Mouse (Mus musculus) stomach, embryonic 15.5 days (tissue): Measurements from ENCODE around the gene Rtl5. TPM values are rescaled to one million over a fixed set of nuclear protein-coding genes. Genes with fewer than 3 reads are reported as not detected.

ENCODE experiments used
- ATAC-seq: fragments of 200-750 bp; cut with Nextera tagmentation; 2 replicates; pipeline ENCODE4 v1.8.0; 2017; ENCODE audit warnings: low read depth, moderate number of reproducible peaks, moderate TSS enrichment; ENCODE audit not compliant: insufficient read depth, low FRiP score
- H3K27ac ChIP-seq: fragments of 300-500 bp; sonication (generic); 2 replicates; pipeline ENCODE4 v1.5.1; 2015; ENCODE audit warnings: mild to moderate bottlenecking, inconsistent platforms
- H3K27me3 ChIP-seq: fragments of 300-500 bp; sonication (generic); replicated peaks from 2 replicates; pipeline ENCODE4 v1.6.1; 2015; ENCODE audit warnings: inconsistent platforms
- H3K36me3 ChIP-seq: fragments of 300-500 bp; sonication (generic); 2 replicates; pipeline ENCODE4 v1.6.1; 2015; ENCODE audit warnings: inconsistent platforms
- H3K4me1 ChIP-seq: fragments of 300-500 bp; sonication (generic); 2 replicates; pipeline ENCODE4 v1.6.1; 2015; ENCODE audit warnings: inconsistent platforms
- H3K4me2 ChIP-seq: fragments of 300-500 bp; sonication (generic); 2 replicates; pipeline ENCODE4 v1.6.1; 2015; ENCODE audit warnings: mild to moderate bottlenecking, inconsistent platforms
- H3K4me3 ChIP-seq: fragments of 300-500 bp; sonication (generic); replicated peaks from 2 replicates; pipeline ENCODE4 v1.5.1; 2015; ENCODE audit warnings: inconsistent platforms
- H3K9ac ChIP-seq: fragments of 300-500 bp; sonication (generic); 2 replicates; pipeline ENCODE4 v1.6.1; 2015; ENCODE audit warnings: inconsistent platforms
- H3K9me3 ChIP-seq: fragments of 300-500 bp; sonication (generic); 2 replicates; pipeline ENCODE4 v1.6.1; 2016; ENCODE audit warnings: inconsistent platforms
- WGBS: fragments of 180-500 bp; shearing (Covaris S2); methylation state at CpG from one replicate; pipeline ENCODE4 v1.1.7; 2015; 5-methylcytosine and 5-hydroxymethylcytosine counted together
- polyA plus RNA-seq: library from polyadenylated mRNA; unstranded; fragments of >200 nt; fragmentation: Nextera tagmentation; extraction: Ambion mirVana; gene quantifications from 2 replicates; pipeline ENCODE4 v1.2.1, GENCODE M21; 2015

Rtl5 gene
- polyA plus RNA-seq, 1 experiment from 2014 or later = 2.5 TPM

DNA sequence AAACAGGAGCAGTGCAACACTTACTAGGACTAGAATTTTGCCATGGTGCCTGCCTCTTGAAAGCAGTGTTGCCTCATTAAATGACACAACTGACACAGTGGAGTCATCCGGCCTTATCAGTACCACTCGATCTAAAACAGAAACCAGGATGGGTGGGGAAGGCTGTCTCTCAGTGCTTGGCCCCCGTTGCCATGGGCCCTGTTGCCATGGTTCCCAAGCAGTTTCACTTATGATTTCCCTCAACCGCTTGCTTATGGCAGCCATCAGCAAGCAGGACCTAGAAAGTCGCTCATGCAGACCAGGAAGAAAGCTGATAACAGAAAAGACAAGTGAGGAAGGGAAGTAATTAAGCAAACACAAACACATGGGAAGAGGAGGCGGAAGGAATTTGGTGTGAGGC is 39.3 kb downstream of the Rtl5 start:
- Histone ChIP-seq H3K9ac (no peak overlapping the region), H3K27ac (no peak overlapping the region), H3K4me1 (no peaks in the 10 kb centered on the region), H3K4me3 (no peak overlapping the region), H3K4me2 (no peak overlapping the region), H3K9me3 (no peaks in the 10 kb centered on the region), H3K27me3 (no peaks in the 10 kb centered on the region; the same call in 1 of the 2 replicates), H3K36me3 (no peaks in the 10 kb centered on the region)
- ATAC-seq = no peak
- 46% methylated on average over 6 of the region's 6 CpGs for WGBS

DNA sequence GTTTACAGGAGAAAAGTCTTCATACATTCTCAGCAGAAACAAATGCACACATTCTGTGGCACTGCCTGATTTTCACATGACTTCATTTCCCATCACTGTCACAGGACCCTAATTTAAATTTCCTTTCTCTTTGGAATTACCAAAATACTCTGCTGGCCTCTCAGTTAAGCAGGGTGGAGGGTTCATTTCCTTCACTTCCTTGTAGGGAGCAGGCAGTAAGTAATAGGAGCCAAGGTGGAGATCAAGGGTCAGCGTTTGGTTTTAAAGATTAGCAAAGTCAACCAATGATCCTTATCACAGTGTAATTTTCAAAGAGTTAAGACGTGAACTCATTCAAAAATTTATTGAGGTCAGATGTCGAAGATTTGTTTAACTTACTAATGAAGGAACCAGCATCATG is 46.1 kb downstream of the Rtl5 start:
- H3K4me1 ChIP-seq = no peaks in the 10 kb centered on the region
- H3K27ac ChIP-seq = no peak overlapping the region
- peaks cover 3% of the 10 kb centered on the region; the same call in 1 of the 2 replicates for H3K27me3 ChIP-seq
- no peaks in the 10 kb centered on the region for H3K36me3 ChIP-seq
- no peak for ATAC-seq
- no peak overlapping the region for H3K9ac ChIP-seq
- H3K9me3 ChIP-seq = no peaks in the 10 kb centered on the region
- WGBS = 39% methylated on average over 3 of the region's 3 CpGs
- no peak overlapping the region for H3K4me2 ChIP-seq
- no peak overlapping the region for H3K4me3 ChIP-seq

DNA sequence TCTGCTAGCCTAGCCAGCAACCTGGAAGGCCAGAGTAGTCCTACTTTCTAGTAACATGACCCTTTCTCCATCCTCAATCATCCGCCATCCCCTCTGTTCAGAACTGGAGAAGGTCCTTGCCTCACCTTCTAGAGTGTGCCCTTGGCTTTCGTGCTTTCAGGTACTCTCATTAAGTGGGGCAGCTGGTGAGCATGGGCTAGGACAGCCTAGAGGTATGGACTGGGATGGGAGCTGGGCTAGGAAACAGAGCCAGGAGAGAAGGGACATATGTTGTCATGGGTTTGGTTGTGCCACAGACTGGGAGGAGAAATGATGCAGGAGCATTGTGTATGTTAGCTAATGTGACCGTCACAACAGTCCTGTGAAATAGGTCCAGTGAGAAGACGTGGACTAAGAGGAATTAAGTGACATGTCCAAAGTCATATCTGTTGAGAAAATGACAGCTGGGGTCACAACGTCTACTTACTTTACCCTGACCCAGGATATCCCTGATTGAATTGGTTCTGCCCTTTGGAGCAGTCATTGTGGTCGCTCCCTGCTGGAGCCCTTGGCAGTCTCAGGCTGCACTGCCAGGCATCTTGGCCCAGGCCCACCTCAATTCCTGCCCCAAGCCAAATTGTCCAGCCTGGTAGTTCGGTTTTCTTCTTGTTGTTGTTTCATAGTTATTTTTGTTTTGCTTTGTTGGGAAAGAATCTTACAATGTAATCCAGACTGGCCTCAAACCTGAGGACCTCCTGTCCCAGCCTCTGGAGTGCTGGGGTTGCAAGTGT is 51.4 kb downstream of the Rtl5 start:
- Histone ChIP-seq H3K36me3 (no peaks in the 10 kb centered on the region), H3K9me3 (no peaks in the 10 kb centered on the region), H3K4me3 (no peak overlapping the region), H3K27me3 (peaks cover 4% of the 10 kb centered on the region), H3K9ac (no peak overlapping the region), H3K4me1 (no peaks in the 10 kb centered on the region), H3K27ac (peak overlapping the region; percentile 26; the same call in 1 of the 2 replicates), H3K4me2 (no peak overlapping the region)
- ATAC-seq = no peak
- 70% methylated on average over 7 of the region's 7 CpGs for WGBS

DNA sequence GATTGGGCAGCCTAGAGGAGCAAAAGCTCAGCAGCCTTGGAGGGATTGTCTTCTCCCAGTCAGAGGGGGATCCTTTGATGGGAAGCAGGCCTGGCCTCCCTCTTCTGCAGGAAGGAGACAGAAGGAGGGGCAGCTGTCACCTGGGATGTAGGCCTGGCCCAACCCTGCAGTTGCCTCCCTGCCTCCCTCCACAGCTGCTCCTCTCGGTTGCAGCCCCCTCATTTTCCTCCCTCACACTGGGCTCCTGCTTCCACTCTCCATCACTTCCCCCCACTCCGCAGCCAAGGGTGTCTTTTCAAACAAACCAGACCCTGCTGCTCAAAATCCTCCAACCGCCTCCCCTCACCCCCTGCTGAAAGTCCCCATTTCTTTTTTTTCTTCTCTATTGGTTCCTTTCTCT is 52.2 kb downstream of the Rtl5 start:
- WGBS = 42% methylated on average over 3 of the region's 3 CpGs
- Histone ChIP-seq H3K4me2 (no peak overlapping the region), H3K36me3 (no peaks in the 10 kb centered on the region), H3K9ac (no peak overlapping the region), H3K4me3 (no peak overlapping the region), H3K27me3 (peaks cover 4% of the 10 kb centered on the region), H3K4me1 (no peaks in the 10 kb centered on the region), H3K9me3 (no peaks in the 10 kb centered on the region), H3K27ac (no peak overlapping the region)
- peak; percentile 60; the same call in 1 of the 2 replicates for ATAC-seq

DNA sequence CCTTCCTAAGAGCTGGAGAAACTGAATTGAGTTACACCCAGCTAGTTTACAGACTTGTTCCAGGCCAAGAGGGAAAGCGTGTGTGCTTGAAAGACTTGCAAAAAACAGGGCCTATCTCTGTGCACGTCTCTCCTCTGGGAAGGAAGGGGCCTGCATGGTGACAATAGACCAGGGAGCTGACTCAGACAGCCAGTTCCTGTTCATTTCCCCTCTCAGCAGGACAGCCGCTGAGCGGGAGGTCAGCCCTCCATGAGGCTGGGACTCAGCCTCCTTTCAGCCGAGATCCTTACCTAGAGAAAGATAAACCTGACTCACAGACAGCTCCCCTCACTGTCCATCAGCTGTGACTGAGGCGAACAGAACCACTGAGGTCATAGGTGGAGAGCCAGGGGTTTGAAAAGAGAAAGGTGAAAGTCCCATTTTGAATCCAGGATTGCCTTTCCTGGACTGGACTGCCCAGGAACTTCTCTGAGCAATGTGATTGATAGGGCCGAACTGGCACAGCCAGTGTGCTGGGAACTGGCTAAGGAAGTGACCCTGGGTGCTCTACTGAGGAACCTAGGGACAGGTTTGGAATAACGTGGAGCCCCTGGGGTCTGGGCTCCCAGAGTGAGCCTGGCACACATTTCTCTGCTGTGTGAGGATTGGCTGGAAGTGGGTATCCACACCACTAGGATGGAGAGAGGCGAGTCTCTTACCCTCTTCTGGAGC is 53.7 kb downstream of the Rtl5 start:
- 49% methylated on average over 9 of the region's 9 CpGs for WGBS
- H3K27ac ChIP-seq = no peak overlapping the region
- H3K27me3 ChIP-seq = peaks cover 4% of the 10 kb centered on the region
- no peak overlapping the region for H3K4me2 ChIP-seq
- H3K9me3 ChIP-seq = no peaks in the 10 kb centered on the region
- ATAC-seq = no peak
- H3K9ac ChIP-seq = no peak overlapping the region
- H3K4me1 ChIP-seq = no peaks in the 10 kb centered on the region
- no peak overlapping the region for H3K4me3 ChIP-seq
- no peaks in the 10 kb centered on the region for H3K36me3 ChIP-seq

Other genes starting within 250 kb of the Rtl5 start
- gene Nhsl2, start 221.9 kb downstream of the Rtl5 start, polyA plus RNA-seq = 10.5 and 15.3 TPM in 2 replicates
- 54.4 and 60.8 TPM in 2 replicates for gene Pin4, start 48.1 kb upstream of the Rtl5 start, polyA plus RNA-seq
- gene Ercc6l, start 85.8 kb upstream of the Rtl5 start, polyA plus RNA-seq = 9.4 and 10.5 TPM in 2 replicates
- gene Rps4x, start 118.1 kb upstream of the Rtl5 start, polyA plus RNA-seq = 742 and 771 TPM in 2 replicates
- gene Cited1, start 180.9 kb upstream of the Rtl5 start, polyA plus RNA-seq = 10.1 and 12.5 TPM in 2 replicates